8 mouse cellular contexts compared by ENCODE assay signal in the genomic region with DNA sequence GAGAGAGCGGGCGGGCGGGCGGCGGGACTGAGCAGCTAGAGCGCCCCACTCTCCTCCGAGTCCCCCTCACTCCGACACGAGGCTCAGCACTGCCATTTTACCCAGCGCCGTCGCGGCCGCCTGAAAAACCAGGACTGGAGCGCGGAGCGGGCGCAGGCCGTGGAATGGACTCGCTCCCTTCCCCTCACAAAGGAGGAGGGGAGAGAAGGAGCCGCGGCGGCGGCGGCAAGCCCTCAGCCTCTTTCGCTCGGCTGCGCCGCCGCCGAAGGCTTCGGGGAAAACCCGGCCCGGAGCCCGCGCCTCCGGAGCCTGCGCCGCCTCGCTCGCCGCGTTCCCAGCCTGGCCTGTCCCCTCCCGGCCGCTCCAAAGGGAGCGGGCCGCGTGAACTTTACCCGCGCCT. TPM values are rescaled to one million over a fixed set of nuclear protein-coding genes. Genes with fewer than 3 reads are reported as not detected.
A peak's percentile ranks its signal among the peaks of the same experiment; 100 is the strongest.
DNase-seq lines count a peak whose midpoint lies in the region; ATAC-seq and TF ChIP-seq lines count a peak whose summit lies in the region.

No protein-coding gene starts in this region.

- no peaks in the 10 kb centered on the region for H3K9me3 ChIP-seq in ES-E14 (ENCODE audit: control insufficient read depth, insufficient read depth, low read depth, low read length)
- H3K9me3 ChIP-seq in forebrain, embryonic 14.5 days (replicated peaks; ENCODE audit: control insufficient read depth, low read length): no peaks in the 10 kb centered on the region
- no peaks in the 10 kb centered on the region for H3K9me3 ChIP-seq in liver, embryonic 16.5 days (replicated peaks; ENCODE audit: control insufficient read depth, low read length)
- H3K9me3 ChIP-seq in neural tube, embryonic 13.5 days: no peaks in the 10 kb centered on the region

- H3K27me3 ChIP-seq in forebrain, embryonic 14.5 days (replicated peaks; ENCODE audit: control insufficient read depth, insufficient read depth, low read length): no peaks in the 10 kb centered on the region
- no peaks in the 10 kb centered on the region for H3K27me3 ChIP-seq in liver, embryonic 16.5 days (ENCODE audit: control insufficient read depth, insufficient read depth, low read depth, low read length)
- no peaks in the 10 kb centered on the region for H3K27me3 ChIP-seq in neural tube, embryonic 13.5 days

- intact Hi-C loops in heart, postnatal 14 days (cut with DNase I): loop anchor here (5.0 to 10.0 kb wide), 2 partner anchors 62 to 159 kb away; no protein-coding TSS in a partner anchor

- WGBS in forebrain, embryonic 14.5 days: under 1% methylated on average over 38 of the region's 50 CpGs
- under 1% methylated on average over 43 of the region's 50 CpGs for WGBS in large intestine, adult 2 months
- under 1% methylated on average over 42 of the region's 50 CpGs for WGBS in liver, embryonic 16.5 days (ENCODE audit: insufficient replicate concordance)
- under 1% methylated on average over 40 of the region's 50 CpGs for WGBS in neural tube, embryonic 13.5 days

- peak; percentile 88 for DNase-seq in ES-E14 (ENCODE audit: low read depth, low spot score)
- DNase-seq in cerebellum, adult 11 months: peak; percentile 98
- peak; percentile 98 for DNase-seq in forebrain, embryonic 14.5 days (ENCODE audit: low spot score)
- DNase-seq in heart, postnatal 14 days: peak; percentile 99
- DNase-seq in large intestine, adult 2 months (ENCODE audit: low read depth, low spot score): peak; percentile 76
- peak; percentile 95 for DNase-seq in telencephalon, adult 2 months (ENCODE audit: low read depth, low spot score)

- in situ Hi-C loops in ES-E14 (cut with MboI; ENCODE audit: low sequenced_read_pairs in 2 of 2, unreplicated experiment in 2 of 2): no loop called here

- H3K27ac ChIP-seq in ES-E14 (ENCODE audit: insufficient read depth, low read depth, low read length, poor library complexity, severe bottlenecking): peak overlapping the region; percentile 99
- H3K27ac ChIP-seq in forebrain, embryonic 14.5 days (ENCODE audit: low read depth, low read length): peak overlapping the region; percentile 100
- peak overlapping the region; percentile 100 for H3K27ac ChIP-seq in liver, embryonic 16.5 days (ENCODE audit: low read length)
- peak overlapping the region; percentile 100 for H3K27ac ChIP-seq in neural tube, embryonic 13.5 days (replicated peaks)

- H3K9ac ChIP-seq in ES-E14 (ENCODE audit: insufficient read depth, low read depth, low read length, poor library complexity, severe bottlenecking): peak overlapping the region; percentile 83
- H3K9ac ChIP-seq in forebrain, embryonic 14.5 days (ENCODE audit: low read length): peak overlapping the region; percentile 100
- H3K9ac ChIP-seq in liver, embryonic 16.5 days (ENCODE audit: low read depth, low read length): peak overlapping the region; percentile 100
- H3K9ac ChIP-seq in neural tube, embryonic 13.5 days: peak overlapping the region; percentile 100

- H3K4me1 ChIP-seq in ES-E14 (ENCODE audit: control insufficient read depth in 2 of 2, insufficient read depth in 2 of 2, low read length in 2 of 2, poor library complexity in 1 of 2): peaks cover 5 to 10% of the 10 kb centered on the region in 2 experiments; a peak in 3 of 4 replicates
- H3K4me1 ChIP-seq in forebrain, embryonic 14.5 days (ENCODE audit: control insufficient read depth, insufficient read depth, low read length): peaks cover 32% of the 10 kb centered on the region
- peaks cover 40% of the 10 kb centered on the region for H3K4me1 ChIP-seq in liver, embryonic 16.5 days (ENCODE audit: control insufficient read depth, low read depth, low read length)
- peaks cover 39% of the 10 kb centered on the region for H3K4me1 ChIP-seq in neural tube, embryonic 13.5 days (replicated peaks)

- ATAC-seq in forebrain, embryonic 14.5 days: peak; percentile 83
- ATAC-seq in liver, embryonic 16.5 days (ENCODE audit: low read depth): peak; percentile 73
- ATAC-seq in neural tube, embryonic 13.5 days (ENCODE audit: low read depth): peak; percentile 82

- H3K4me3 ChIP-seq in ES-E14 (ENCODE audit: insufficient read depth in 1 of 2, low read depth in 1 of 2, low read length in 2 of 2, poor library complexity in 1 of 2, severe bottlenecking in 1 of 2): peak overlapping the region; percentile 70 to 78
- peak overlapping the region; percentile 100 for H3K4me3 ChIP-seq in forebrain, embryonic 14.5 days (ENCODE audit: low read depth, low read length)
- H3K4me3 ChIP-seq in liver, embryonic 16.5 days (ENCODE audit: low read depth, low read length): peak overlapping the region; percentile 99
- peak overlapping the region; percentile 100 for H3K4me3 ChIP-seq in neural tube, embryonic 13.5 days

- H3K4me2 ChIP-seq in forebrain, embryonic 14.5 days (ENCODE audit: low read length): peak overlapping the region; percentile 99
- H3K4me2 ChIP-seq in liver, embryonic 16.5 days (ENCODE audit: low read depth, low read length): peak overlapping the region; percentile 100
- H3K4me2 ChIP-seq in neural tube, embryonic 13.5 days: peak overlapping the region; percentile 97

- peaks cover 6% of the 10 kb centered on the region; the same call in 1 of the 2 replicates for H3K36me3 ChIP-seq in ES-E14 (ENCODE audit: control insufficient read depth, insufficient read depth, low read length, poor library complexity, severe bottlenecking)
- H3K36me3 ChIP-seq in forebrain, embryonic 14.5 days (ENCODE audit: control insufficient read depth, insufficient read depth, low read length): peaks cover 1% of the 10 kb centered on the region; the same call in 1 of the 2 replicates
- H3K36me3 ChIP-seq in liver, embryonic 16.5 days (ENCODE audit: control insufficient read depth, insufficient read depth): peaks cover 4% of the 10 kb centered on the region; the same call in 1 of the 2 replicates
- peaks cover under 1% of the 10 kb centered on the region; the same call in 1 of the 2 replicates for H3K36me3 ChIP-seq in neural tube, embryonic 13.5 days

TF ChIP-seq in ES-E14, 5 proteins besides CTCF, POLR2A, EP300 and RAD21:
- TF ChIP-seq CHD2 (IDR thresholded peaks at IDR 0.05; ENCODE audit: low read depth, low read length): peak; percentile 60; the same call in 1 of the 2 replicates
- TF ChIP-seq HCFC1 (IDR thresholded peaks at IDR 0.05; ENCODE audit: borderline replicate concordance, insufficient read depth, low read length): peak; percentile 69
- TF ChIP-seq MAFK (IDR thresholded peaks at IDR 0.05; ENCODE audit: insufficient read depth, low read depth, low read length): no peak

RNA-seq across cellular contexts. Expression of a gene that starts 2.3 kb away (rescaled TPM):
- total RNA-seq in ES-E14 (2012; rRNA removed): 62.6 and 75.6 TPM in 2 replicates
- 30.9 and 35.4 TPM in 2 replicates for polyA plus RNA-seq in forebrain, embryonic 14.5 days (2014; fragmentation: Nextera tagmentation; extraction: Ambion mirVana)
- total RNA-seq in heart, postnatal 14 days (2021): 10 to 100 TPM; 45.2 to 48.8 TPM
- polyA plus RNA-seq in large intestine, adult 2 months (2012; rRNA removed): 25.2 and 39.5 TPM in 2 replicates
- polyA plus RNA-seq in liver, embryonic 16.5 days (2015; fragmentation: Nextera tagmentation; extraction: Ambion mirVana): 7.6 and 7.9 TPM in 2 replicates
- 31.8 and 37.3 TPM in 2 replicates for polyA plus RNA-seq in neural tube, embryonic 13.5 days (2015; fragmentation: Nextera tagmentation; extraction: Ambion mirVana)

Comparison
In these comparisons a context has a peak if more than half of its experiments do, and no peak if none do; other contexts are left out.
1. Peak in every context shown above with its lines: DNase-seq, ATAC-seq, H3K4me3 ChIP-seq and H3K27ac ChIP-seq.